Comparison of ENCODE assay signal across 16 mouse cellular contexts in genomic region chrX:102284889-102285288, GRCm38 (mm10). TPM values are rescaled to one million over a fixed set of nuclear protein-coding genes. Genes with fewer than 3 reads are reported as not detected.
"Had no signal": no experiment of that assay in that cellular context is flagged by ENCODE, and none has a peak within 500 bp of the region (broad histone marks: within the 10 kb centered on the region; RNA-seq: fewer than 3 reads in every experiment).

No protein-coding gene starts in this region.

- H3K4me1 ChIP-seq: kidney, embryonic 15.5 days; liver, embryonic 13.5 days; midbrain, embryonic 10.5 days; neural tube, embryonic 15.5 days had no signal

- H3K36me3 ChIP-seq: kidney, embryonic 15.5 days; liver, embryonic 13.5 days; midbrain, embryonic 10.5 days; neural tube, embryonic 15.5 days had no signal

- H3K9me3 ChIP-seq: kidney, embryonic 15.5 days; liver, embryonic 13.5 days; midbrain, embryonic 10.5 days; neural tube, embryonic 15.5 days had no signal

- H3K4me2 ChIP-seq: kidney, embryonic 15.5 days; liver, embryonic 13.5 days; neural tube, embryonic 15.5 days had no signal

- DNase-seq: kidney, postnatal 14 days; left cerebral cortex, postnatal 4 days; liver; liver, embryonic 13.5 days; lung, adult 18-20 months; lung, postnatal 36 days; midbrain, embryonic 14.5 days; right cerebral cortex, postnatal 4 days; spleen, adult 18-20 months; thymus, adult 18-20 months; thymus, postnatal 14 days had no signal

- H3K4me3 ChIP-seq: kidney, embryonic 15.5 days; liver, embryonic 13.5 days; midbrain, embryonic 10.5 days; myocyte; neural tube, embryonic 15.5 days had no signal

- H3K27me3 ChIP-seq: liver, embryonic 13.5 days had no signal

- H3K9ac ChIP-seq: kidney, embryonic 15.5 days; liver, embryonic 13.5 days; neural tube, embryonic 15.5 days had no signal

- H3K27ac ChIP-seq: kidney, embryonic 15.5 days; liver, embryonic 13.5 days; midbrain, embryonic 10.5 days; neural tube, embryonic 15.5 days had no signal

RNA-seq across cellular contexts. Expression of gene Cited1, which starts 32.9 kb away (rescaled TPM):
- total RNA-seq: megakaryocyte progenitor cell, adult 5-6 weeks had no signal
